Mouse (Mus musculus) inflammation-experienced regulatory T-cells, adult 6 months (primary cell): ENCODE measurements around the gene Bmp7. TPM values are rescaled to one million over a fixed set of nuclear protein-coding genes. Genes with fewer than 3 reads are reported as not detected.

ENCODE experiments used
- ATAC-seq: one replicate; pipeline ENCODE4 v1.8.0; 2017
- polyA plus RNA-seq, 3 experiments: library from polyadenylated mRNA; unstranded; fragments of 100-300 nt; shearing (Covaris generic); gene quantifications; one replicate each; pipeline ENCODE4 v1.2.1; 2017

The Bmp7 gene
- polyA plus RNA-seq, 3 experiments from 2014 or later: 5.9 to 16.6 (median 14.8) TPM

- no peak for ATAC-seq
Observed at GRCm38 (mm10) chr2:172940799-172941163, 660 bp upstream of the Bmp7 start.

DNA sequence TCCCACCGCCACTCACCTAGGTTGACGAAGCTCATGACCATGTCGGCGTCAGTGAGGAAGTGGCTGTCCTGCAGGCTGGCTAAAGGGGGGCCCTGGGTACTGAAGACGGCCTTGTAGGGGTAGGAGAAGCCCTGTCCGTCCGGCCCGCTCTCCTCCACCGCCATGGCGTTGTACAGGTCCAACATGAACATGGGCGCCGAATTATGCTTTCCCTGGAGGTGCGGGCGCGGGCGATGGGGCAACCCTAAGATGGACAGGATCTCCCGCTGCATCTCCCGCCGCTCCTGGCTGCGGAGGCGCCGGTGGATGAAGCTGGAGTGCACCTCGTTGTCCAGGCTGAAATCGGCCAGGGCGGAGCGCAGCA lies 500 bp downstream of the Bmp7 start:
- no peak for ATAC-seq

DNA sequence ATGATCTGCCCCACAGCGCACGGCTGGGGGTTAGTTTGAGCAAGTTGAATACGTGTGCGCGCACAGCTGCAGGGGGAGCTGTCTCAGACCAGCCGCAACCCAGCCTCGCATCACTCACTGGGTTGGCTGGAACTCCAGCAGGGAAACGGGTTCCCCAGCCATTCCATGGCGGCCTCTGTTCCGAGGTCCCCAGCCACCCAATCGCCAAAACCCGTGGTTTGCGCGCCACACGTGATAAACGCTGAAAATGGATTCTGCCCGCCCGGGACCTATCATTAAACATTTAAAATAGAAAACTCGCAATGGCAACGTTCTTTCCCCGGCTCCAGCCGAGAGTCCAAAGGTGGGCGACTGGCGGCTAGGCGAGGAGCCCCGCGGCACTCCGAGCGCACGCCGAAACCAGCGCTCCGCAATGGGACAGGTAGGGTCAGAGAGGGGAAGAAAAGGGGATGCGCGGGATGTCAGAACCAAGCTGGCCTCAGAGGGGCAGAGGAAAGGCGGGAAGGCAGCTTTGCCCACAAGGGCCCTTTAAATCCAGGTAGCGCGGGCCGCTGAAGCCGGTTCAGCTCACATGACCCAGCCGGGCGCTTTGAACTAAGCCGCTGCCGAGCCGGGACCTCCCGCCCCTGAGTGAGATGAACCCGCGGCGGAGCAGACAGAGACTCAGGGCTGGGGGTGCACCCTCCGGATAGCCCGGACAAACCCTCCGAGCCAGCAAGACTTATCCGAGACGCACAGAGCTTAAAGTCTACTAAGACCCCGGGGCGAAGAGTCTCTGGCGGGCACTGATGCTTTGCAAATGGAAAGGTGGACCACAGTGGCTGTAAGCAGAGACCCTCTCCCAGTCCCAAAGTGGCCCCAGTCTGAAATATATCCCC lies 1.1 kb downstream of the Bmp7 start:
- peak; percentile 7 for ATAC-seq

DNA sequence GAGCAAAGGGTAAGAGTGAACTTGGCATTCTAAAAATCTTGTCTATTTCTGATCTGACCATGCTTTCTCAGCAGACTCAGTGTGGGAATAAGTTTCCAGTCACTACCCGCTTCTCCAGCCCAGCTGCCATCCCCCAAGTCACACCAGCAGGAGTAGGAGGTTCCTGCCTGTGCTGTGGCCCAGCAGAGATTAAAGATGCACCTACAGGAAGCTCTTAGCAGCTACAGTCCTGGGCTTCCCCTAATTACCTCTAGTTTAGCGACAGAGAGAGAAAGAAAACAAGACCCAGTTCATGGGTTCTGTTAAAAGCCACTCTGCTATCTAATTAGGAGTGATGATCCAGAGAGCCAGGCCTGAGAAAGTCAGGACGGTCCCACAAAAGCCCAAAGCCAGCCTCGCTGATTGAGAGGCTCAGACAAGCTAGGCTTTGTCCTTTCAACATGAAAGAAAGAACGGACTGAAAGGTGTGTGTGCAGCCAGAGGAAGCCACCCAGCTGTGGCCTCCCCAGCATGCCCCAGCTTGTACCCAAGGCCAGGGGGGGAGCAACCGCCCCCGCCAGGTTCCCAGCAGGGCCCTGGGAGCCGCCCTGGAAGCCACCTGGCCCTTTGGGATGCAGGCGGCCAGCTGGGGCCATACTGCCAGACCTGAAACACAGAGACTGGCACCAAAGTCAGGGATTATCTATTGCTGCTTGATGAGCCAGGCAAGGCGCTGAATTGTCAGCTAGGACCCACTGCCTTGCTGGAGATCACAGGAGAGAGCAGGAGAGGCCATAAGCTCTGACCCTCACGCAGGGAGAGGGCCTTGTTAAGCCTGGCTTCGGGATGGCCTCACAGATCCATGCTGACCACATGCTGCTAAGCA lies 2.6 kb downstream of the Bmp7 start:
- ATAC-seq: peak; percentile 77

DNA sequence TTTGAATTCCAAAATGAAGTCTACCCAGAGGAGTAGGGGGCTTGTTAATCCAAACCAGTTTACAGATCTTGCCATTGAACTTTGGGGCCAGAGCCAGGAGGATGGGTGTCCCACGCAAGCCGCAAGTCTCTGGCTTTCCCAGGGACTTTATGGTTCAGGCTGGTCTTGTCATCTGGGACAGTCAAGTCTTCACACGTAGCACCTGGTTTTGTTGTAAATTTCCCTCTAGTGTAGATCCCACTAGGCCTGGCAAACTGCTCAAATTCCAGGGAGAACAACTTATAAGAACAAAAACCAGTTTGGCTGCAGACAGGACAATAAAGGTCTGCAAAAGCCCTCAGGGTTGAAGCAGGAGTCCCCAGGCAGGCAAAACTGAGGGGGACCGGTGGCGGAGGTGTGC lies 3.3 kb downstream of the Bmp7 start:
- no peak for ATAC-seq

GRCm38 (mm10) chr2:172935776-172936562 lies 4.2 kb downstream of the Bmp7 start:
- ATAC-seq: no peak

DNA sequence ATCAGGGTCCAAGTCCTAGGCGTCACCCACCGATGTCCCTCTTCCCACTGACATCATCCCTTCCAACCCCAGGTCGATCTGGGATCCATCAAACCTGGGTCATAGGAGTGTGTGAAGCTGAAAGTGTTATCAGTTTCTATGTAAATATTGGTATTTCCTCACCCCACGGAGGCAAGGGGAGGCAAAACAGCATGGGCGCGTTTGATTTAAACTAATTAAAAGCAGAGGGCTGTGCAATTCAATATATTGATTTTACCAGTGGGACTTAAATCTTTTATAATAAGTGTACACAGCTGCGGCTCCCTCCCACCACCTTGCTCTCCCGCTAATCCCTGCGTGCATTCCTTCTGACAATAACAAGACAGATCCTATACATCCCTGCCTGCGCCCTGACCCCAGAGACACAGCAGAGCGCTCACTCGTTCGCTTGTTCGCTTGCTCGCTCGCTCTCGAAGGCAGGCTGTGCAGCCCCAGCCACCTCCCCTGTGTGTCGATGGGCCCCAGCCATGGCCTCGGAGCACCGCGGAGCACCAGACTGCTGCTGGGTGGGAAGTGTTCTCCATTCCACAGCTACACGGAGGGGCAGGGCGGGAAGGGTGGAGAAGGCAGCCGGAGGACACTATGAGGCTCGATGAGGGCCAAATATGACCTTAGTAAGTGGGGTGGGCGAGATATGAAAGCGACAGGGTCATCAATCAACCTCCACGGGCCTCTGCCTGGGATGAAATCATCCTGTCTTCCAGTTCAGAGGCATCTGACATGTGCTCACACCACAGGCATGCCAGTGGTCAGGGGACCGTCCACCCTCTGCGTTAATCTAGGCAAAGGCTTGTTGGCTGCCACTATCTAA lies 5.0 kb downstream of the Bmp7 start:
- ATAC-seq: no peak

DNA sequence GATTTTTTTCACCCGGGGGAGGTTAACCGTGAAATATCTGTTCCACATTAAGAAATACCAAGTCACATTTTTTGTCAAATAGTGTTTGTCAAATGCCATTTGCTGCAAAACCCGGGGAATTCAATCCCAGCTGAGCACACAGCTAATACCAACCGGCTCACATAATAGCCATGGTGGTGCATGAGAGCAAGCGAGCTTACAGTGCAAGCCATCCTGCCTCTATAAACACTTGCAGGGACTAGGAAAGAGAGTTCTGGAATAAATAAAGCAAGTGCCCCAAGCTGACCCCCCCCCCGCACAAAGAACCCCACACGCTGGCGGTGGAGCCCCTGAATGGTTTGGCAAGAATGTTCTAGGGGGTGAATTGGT lies 5.7 kb downstream of the Bmp7 start:
- ATAC-seq: no peak

DNA sequence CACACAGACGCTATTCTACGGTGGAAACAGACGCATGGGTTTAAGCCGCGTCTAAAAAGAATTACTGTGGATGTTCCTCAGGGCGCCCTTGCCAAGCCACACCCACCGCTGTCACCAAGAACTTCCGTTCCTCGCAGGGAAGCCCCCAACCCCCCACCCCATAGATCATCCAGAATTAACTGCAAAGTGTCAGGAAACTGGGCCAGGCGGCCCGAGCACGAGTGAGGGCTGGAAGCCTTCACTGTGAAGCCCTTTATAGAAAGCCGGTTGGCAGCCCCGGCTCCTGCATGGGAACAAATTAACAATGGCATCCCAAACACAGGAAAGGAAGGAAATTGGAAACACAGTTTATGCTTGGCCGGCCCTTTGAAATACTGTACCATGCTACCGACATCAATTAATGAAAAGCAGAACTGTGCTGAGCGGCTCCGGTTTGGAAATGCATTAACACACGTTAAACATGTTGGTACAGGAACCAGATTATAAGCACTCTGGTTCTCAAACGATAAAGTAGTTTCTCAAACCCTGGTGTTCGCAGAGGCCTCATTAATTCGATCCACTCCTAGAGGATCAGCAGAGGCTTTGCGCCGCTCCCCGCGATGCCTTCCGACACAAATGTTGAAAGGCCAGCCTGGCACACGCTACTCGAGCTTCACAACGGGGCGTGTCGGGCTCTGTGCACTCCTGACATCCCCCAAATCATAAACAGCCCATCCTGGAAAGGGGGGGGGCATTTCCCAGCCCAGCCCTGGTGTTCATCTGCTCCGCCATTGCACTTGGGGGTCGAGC lies 6.3 kb downstream of the Bmp7 start:
- ATAC-seq: no peak

- no peak for ATAC-seq
Observed at GRCm38 (mm10) chr2:172931137-172931898, 8.8 kb downstream of the Bmp7 start.

DNA sequence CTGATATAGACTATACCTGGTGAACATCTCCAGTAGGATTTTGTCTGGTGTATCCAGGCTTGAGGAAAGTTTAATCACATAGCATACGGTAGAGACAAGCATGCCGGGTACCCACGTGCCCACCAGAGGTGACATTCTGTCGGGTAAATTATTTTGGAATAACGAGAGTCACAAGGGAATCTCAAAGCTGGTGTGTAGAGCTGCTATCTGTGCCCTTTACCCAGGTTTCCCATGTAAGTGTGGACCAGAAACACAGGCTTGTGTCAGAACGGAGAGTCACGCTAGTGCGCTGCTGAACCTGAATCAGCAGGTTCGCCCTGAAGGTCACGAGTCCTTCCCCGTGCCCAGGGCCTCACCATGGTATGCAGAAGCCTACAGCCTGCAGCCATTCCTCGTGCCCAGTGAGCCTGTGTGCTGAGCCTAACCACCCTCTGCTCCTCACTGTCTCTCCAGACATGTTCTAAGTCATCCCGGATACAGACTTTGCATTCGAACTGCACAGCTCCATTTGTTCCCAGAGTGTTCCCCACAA lies 10.2 kb downstream of the Bmp7 start:
- no peak for ATAC-seq

DNA sequence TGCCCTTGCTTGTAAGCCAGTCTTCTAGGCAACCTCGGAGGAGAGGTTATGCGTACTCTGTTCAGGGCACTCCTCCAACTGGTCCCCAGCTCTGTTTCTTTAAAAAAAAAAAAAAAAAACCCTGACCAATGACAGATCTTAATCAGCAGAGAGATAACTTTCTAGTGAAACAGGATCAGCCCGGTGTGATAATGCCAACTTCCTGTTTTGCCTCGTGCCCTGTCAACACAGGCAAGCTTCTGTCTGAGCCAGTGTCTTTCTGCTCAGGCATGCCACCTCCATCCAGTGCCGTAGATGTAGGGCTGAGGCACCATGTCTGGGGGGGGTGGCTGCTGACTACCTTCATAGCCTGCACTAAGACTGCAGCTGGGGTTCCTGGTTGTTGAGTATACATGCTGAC lies 12.5 kb downstream of the Bmp7 start:
- peak; percentile 73 for ATAC-seq

- peak; percentile 77 for ATAC-seq
Observed at GRCm38 (mm10) chr2:172926311-172926710, 13.8 kb downstream of the Bmp7 start.

DNA sequence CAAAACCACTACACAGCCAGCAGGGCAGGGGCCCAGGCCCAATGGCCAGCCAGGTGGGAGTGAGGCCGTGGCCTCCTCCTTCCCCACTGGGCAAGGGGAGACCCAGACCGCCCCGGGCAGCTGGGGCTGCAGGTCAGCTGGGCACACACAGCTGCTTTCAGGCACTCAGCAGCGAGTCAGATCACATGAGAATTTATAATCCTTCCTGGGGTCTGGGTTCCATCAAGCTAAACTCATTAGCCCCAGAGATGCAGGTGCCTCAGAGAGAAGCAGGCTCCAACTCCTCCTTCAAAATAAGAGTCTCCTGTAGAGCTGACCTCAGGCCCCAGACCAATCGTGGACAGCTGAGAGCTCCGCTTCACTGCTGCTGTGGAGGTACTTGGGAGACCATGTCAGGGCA lies 15.2 kb downstream of the Bmp7 start:
- ATAC-seq: no peak

DNA sequence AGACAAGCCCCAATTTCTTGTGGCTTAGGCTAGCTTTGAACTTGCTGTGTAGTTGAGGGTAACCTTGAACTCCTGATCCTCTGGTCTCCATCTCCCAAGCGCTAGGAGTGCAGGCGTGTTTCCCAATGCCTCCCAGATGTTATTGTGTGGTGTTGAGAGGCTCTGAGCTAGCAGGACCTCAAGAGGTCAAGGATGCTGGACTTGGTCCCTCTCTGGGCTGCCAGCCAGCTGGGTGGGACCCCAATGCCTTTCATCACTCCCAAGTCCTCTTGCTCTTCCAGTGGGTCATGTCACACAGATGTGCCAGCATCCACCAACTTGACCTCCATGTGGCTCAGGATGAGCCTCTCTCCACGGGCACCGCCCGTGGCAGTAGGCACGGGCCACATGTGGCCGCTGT lies 16.9 kb downstream of the Bmp7 start:
- ATAC-seq: no peak

GRCm38 (mm10) chr2:172922597-172922996 lies 17.5 kb downstream of the Bmp7 start:
- no peak for ATAC-seq

DNA sequence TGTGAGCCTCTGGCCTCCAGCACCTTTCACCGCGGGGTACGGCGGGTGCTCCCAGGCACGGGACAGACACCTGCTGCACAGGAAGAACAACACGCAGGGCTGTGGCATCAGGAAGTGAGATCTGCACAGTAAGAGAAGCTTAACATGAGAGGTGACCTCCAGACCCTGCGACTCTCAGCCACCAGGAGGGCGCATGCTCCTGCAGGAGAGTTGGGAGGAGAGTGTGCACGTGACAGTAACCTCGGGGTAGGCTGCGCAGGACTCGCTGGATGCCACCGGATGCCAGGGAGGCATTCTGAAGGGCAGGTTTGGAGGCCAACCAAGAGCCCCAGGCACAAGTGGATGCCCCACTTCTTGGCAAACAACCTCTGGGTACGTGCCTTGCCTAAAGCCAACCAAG lies 26.1 kb downstream of the Bmp7 start:
- peak; percentile 47 for ATAC-seq

DNA sequence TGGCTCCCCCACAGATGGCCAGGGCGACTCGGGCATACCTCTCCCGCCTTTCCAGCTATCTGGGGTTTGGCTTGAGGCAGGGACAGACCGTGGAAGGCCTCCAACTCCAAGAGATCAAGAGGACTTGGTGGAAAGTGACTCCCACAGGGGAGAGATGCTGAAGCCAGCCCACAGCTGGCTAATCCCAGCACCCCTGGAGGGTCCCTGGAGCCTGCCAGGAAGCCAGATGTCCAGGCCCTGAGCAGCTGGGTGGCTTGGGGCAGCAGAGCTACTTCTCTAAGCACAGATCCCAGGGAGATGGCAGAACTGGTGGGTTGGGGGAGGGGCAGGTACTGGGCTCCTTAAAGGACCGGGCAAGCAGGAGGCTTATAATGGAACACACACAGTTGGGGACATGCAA lies 28.4 kb downstream of the Bmp7 start:
- no peak for ATAC-seq

DNA sequence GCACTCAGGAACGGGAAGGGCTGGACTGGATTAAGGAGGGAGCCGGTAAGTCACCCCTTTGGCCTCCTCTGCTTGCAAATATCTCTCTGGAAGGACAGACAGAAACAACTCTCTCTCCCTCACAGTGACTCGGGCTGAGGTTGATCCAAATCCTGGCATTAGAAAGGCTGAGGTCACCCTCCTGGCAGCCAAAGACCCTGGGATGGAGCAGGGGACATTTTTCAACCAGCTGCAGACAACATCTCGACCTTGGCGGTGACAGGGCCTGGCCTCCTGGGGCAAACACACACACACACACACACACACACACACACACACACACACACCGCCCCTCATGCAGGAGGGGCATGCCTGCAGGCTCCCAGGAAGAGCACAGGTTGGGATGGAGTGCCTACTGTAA lies 29.0 kb downstream of the Bmp7 start:
- no peak for ATAC-seq

DNA sequence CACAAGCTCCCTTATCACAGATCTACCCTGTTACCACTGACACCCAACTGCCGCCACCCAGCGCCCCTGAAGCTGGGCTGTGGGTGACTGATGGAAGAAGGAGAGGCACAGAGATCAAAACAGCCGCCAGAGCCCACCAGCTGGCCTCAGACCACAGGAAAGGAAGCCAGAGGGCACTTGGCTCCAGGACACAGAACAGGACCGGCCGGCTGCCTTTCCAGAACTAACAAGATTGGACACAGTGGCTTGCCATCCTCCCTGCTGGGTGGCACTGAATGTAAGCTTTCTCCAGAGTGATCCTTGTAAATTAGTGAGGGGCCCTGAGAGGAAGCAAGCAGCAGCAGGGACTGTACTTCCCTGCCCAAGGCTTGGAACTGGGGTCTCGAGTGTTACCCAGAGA lies 30.7 kb downstream of the Bmp7 start:
- no peak for ATAC-seq
